Mouse (Mus musculus) B cell, adult 67 days (primary cell): ENCODE data around the gene Rarres2. TPM values are rescaled to one million over a fixed set of nuclear protein-coding genes. Genes with fewer than 3 reads are reported as not detected.

Experiments
- total RNA-seq, 2 experiments: library from RNA; stranded (reverse); gene quantifications; 4 replicates each; pipeline ENCODE4 v1.2.4; 2023

Rarres2 gene
- total RNA-seq, result not detected

GRCm38 (mm10) chr6:48572572-48573061, at the start of gene Rarres2:
TSS of gene Rarres2 (minus strand) at chr6:48572789.

GRCm38 (mm10) chr6:48601271-48602079, 28.9 kb upstream of the Rarres2 start, which contains the start of gene Zfp775:
TSS of gene Zfp775 (plus strand) at chr6:48602063.

GRCm38 (mm10) chr6:48593158-48594042, 20.8 kb upstream of the Rarres2 start, which contains the start of the genes Repin1 and Gm44965:
TSS of gene Repin1 (plus strand) at chr6:48593883.
TSS of gene Gm44965 (plus strand) at chr6:48593941.

GRCm38 (mm10) chr6:48589194-48589750, 16.7 kb upstream of the Rarres2 start, which contains the start of gene Gm45021:
TSS of gene Gm45021 (plus strand) at chr6:48589610.

GRCm38 (mm10) chr6:48554280-48555103, 18.1 kb downstream of the Rarres2 start, which contains the start of gene Lrrc61:
TSS of gene Lrrc61 (plus strand) at chr6:48554796.

GRCm38 (mm10) chr6:48537105-48537954, 35.3 kb downstream of the Rarres2 start, which contains the start of gene Atp6v0e2:
TSS of gene Atp6v0e2 (plus strand) at chr6:48537615.

Other genes starting within 250 kb of the Rarres2 start
- gene Krba1, start 177.2 kb downstream of the Rarres2 start, total RNA-seq, result 10 to 100 TPM; 21.9 to 34.4 TPM
- 10 to 100 TPM in 1 of 2 experiments, 1 to 10 TPM in 1; 7.2 to 11.6 TPM for gene Zfp467, start 127.0 kb downstream of the Rarres2 start, total RNA-seq
- under 1 TPM in 1 of 2 experiments, not detected in 1; 0.24 TPM for gene Sspo, start 124.6 kb downstream of the Rarres2 start, total RNA-seq
- gene Atp6v0e2, start 35.2 kb downstream of the Rarres2 start, total RNA-seq, result under 1 TPM; 0.30 to 0.41 TPM
- gene Lrrc61, start 18.0 kb downstream of the Rarres2 start, total RNA-seq, result 10 to 100 TPM; 45.3 to 55.6 TPM
- not detected for gene Gm45021, start 16.8 kb upstream of the Rarres2 start, total RNA-seq
- gene Repin1, start 21.1 kb upstream of the Rarres2 start, total RNA-seq, result 1 to 10 TPM; 8.4 to 8.9 TPM
- not detected for gene Gm44965, start 21.2 kb upstream of the Rarres2 start, total RNA-seq
- 1 to 10 TPM; 4.8 to 7.1 TPM for gene Zfp775, start 29.3 kb upstream of the Rarres2 start, total RNA-seq
- gene AI854703, start 54.0 kb upstream of the Rarres2 start, total RNA-seq, result under 1 TPM; 0.35 to 0.42 TPM
- gene Gimap8, start 74.4 kb upstream of the Rarres2 start, total RNA-seq, result 100 to 1,000 TPM; 137 to 176 TPM
- gene Gimap9, start 103.3 kb upstream of the Rarres2 start, total RNA-seq, result 10 to 100 TPM; 75.8 to 78.6 TPM
- gene Gimap4, start 111.8 kb upstream of the Rarres2 start, total RNA-seq, result 100 to 1,000 TPM; 146 to 200 TPM
- gene Gimap6, start 135.4 kb upstream of the Rarres2 start, total RNA-seq, result 1,000 to 10,000 TPM; 1,476 to 1,529 TPM
- gene Gm28053, start 145.8 kb upstream of the Rarres2 start, total RNA-seq, result 10 to 100 TPM; 41.2 to 94.2 TPM
- 100 to 1,000 TPM; 119 to 135 TPM for gene Gimap7, start 145.8 kb upstream of the Rarres2 start, total RNA-seq
- 100 to 1,000 TPM; 170 to 239 TPM for gene Gimap1, start 166.3 kb upstream of the Rarres2 start, total RNA-seq
- 100 to 1,000 TPM; 121 to 177 TPM for gene Gimap5, start 173.4 kb upstream of the Rarres2 start, total RNA-seq
- 100 to 1,000 TPM; 216 to 241 TPM for gene Gimap3, start 198.1 kb upstream of the Rarres2 start, total RNA-seq